Mouse (Mus musculus) myocyte (in vitro differentiated cells): ENCODE data around the gene Kng2. TPM values are rescaled to one million over a fixed set of nuclear protein-coding genes. Genes with fewer than 3 reads are reported as not detected.
"Not testable (repeated sequence)": the region's sequence is repeated elsewhere in the genome, so short reads cannot be mapped to it uniquely, and the experiment has no call there.

Source experiments
- H3K27me3 ChIP-seq: one replicate; pipeline ENCODE4 v1.6.1; 2011; ENCODE audit not compliant: control insufficient read depth, insufficient read depth, insufficient read length
- H3K36me3 ChIP-seq: one replicate; pipeline ENCODE4 v1.6.1; 2011; ENCODE audit not compliant: control insufficient read depth, insufficient read depth
- H3K4me2 ChIP-seq: one replicate; pipeline ENCODE4 v1.6.1; 2011; ENCODE audit warnings: low read depth, control low read depth
- H3K4me3 ChIP-seq: one replicate; pipeline ENCODE4 v1.5.1; 2011; ENCODE audit warnings: mild to moderate bottlenecking, control low read depth, moderate library complexity
- H3K79me2 ChIP-seq: one replicate; pipeline ENCODE4 v1.6.1; 2011; ENCODE audit not compliant: control insufficient read depth, insufficient read depth
- H3ac ChIP-seq: one replicate; pipeline ENCODE4 v1.6.1; 2011; ENCODE audit not compliant: control insufficient read depth, insufficient read length
- CEBPB ChIP-seq: IDR thresholded peaks from 2 replicates; pipeline ENCODE4 v1.6.1; 2011; ENCODE audit warnings: mild to moderate bottlenecking, moderate library complexity; ENCODE audit not compliant: poor library complexity, insufficient read depth, severe bottlenecking
- E2F4 ChIP-seq: IDR thresholded peaks from one replicate; pipeline ENCODE4 v1.6.1; 2011; ENCODE audit warnings: mild to moderate bottlenecking, control low read depth, moderate library complexity; ENCODE audit not compliant: insufficient read depth
- MAX ChIP-seq: IDR thresholded peaks from one replicate; pipeline ENCODE4 v1.6.1; 2011; ENCODE audit warnings: low read depth, mild to moderate bottlenecking, control low read depth
- MYOD1 ChIP-seq, 3 experiments: IDR thresholded peaks; one replicate each; pipeline ENCODE4 v1.6.1; 2011; ENCODE audit warnings: control low read depth in 2 of 3, low read depth in 2 of 3, mild to moderate bottlenecking in 2 of 3, moderate library complexity in 1 of 3; ENCODE audit not compliant: insufficient read length in 2 of 3, control insufficient read depth in 1 of 3
- MYOG ChIP-seq, 3 experiments: IDR thresholded peaks; one replicate each; pipeline ENCODE4 v1.6.1; 2011; ENCODE audit warnings: control low read depth in 2 of 3, low read depth in 2 of 3, mild to moderate bottlenecking in 2 of 3; ENCODE audit not compliant: insufficient read length in 2 of 3, control insufficient read depth in 1 of 3, insufficient read depth in 1 of 3
- POLR2A ChIP-seq: IDR thresholded peaks from one replicate; pipeline ENCODE4 v1.6.1; 2011; ENCODE audit warnings: low read depth, mild to moderate bottlenecking, control low read depth, moderate library complexity; ENCODE audit not compliant: insufficient read length
- POLR2AphosphoS2 ChIP-seq: IDR thresholded peaks from one replicate; pipeline ENCODE4 v1.6.1; 2011; ENCODE audit warnings: low read depth, control low read depth; ENCODE audit not compliant: insufficient read length
- REST ChIP-seq: IDR thresholded peaks from one replicate; pipeline ENCODE4 v1.6.1; 2011; ENCODE audit warnings: mild to moderate bottlenecking, control low read depth, moderate library complexity; ENCODE audit not compliant: insufficient read depth, insufficient read length
- SRF ChIP-seq: IDR thresholded peaks from one replicate; pipeline ENCODE4 v1.6.1; 2011; ENCODE audit warnings: low read depth; ENCODE audit not compliant: control insufficient read depth, insufficient read length
- TCF12 ChIP-seq: IDR thresholded peaks from one replicate; pipeline ENCODE4 v1.6.1; 2011; ENCODE audit warnings: mild to moderate bottlenecking, control low read depth; ENCODE audit not compliant: poor library complexity, insufficient read depth, severe bottlenecking
- TCF3 ChIP-seq: IDR thresholded peaks from one replicate; pipeline ENCODE4 v1.6.1; 2011; ENCODE audit warnings: low read depth, control low read depth; ENCODE audit not compliant: insufficient read length
- USF1 ChIP-seq: IDR thresholded peaks from one replicate; pipeline ENCODE4 v1.6.1; 2011; ENCODE audit warnings: low read depth, mild to moderate bottlenecking, control low read depth, moderate library complexity
- polyA plus RNA-seq: library from polyadenylated mRNA; unstranded; fragments of >200 nt; fragmentation: generic; extraction: Trizol; gene quantifications from one replicate; pipeline ENCODE4 v1.2.1, GENCODE M21; 2012; ENCODE audit warnings: missing spikeins

Gene Kng2
- polyA plus RNA-seq, 1 experiment: not detected

- no peak overlapping the region for H3ac ChIP-seq
- no peak overlapping the region for H3K4me3 ChIP-seq
- H3K36me3 ChIP-seq: no peaks in the 10 kb centered on the region
- no peaks in the 10 kb centered on the region for H3K27me3 ChIP-seq
- no peaks in the 10 kb centered on the region for H3K79me2 ChIP-seq
- TF ChIP-seq POLR2A (no peak), SRF (no peak), USF1 (no peak), POLR2AphosphoS2 (no peak), REST (no peak), TCF3 (no peak), CEBPB (no peak), MAX (no peak), MYOD1 (IDR thresholded peaks at IDR 0.05; ENCODE audit: control insufficient read depth in 1 of 3, insufficient read length in 2 of 3, low read depth in 2 of 3) (no peak), MYOG (IDR thresholded peaks at IDR 0.05; ENCODE audit: control insufficient read depth in 1 of 3, insufficient read depth in 1 of 3, insufficient read length in 2 of 3, low read depth in 2 of 3) (no peak), E2F4 (no peak), TCF12 (no peak)
- H3K4me2 ChIP-seq: no peak overlapping the region
Measured at GRCm38 (mm10) chr16:22953069-22953468, 76.2 kb downstream of the Kng2 start.

- no peaks in the 10 kb centered on the region for H3K79me2 ChIP-seq
- no peak for TF ChIP-seq TCF3
- no peak for TF ChIP-seq MYOD1 (IDR thresholded peaks at IDR 0.05; ENCODE audit: control insufficient read depth in 1 of 3, insufficient read length in 2 of 3, low read depth in 2 of 3)
- no peak for TF ChIP-seq POLR2A
- no peak for TF ChIP-seq TCF12
- no peak for TF ChIP-seq USF1
- no peak for TF ChIP-seq MAX
- TF ChIP-seq CEBPB: no peak
- no peak for TF ChIP-seq POLR2AphosphoS2
- no peak for TF ChIP-seq MYOG (IDR thresholded peaks at IDR 0.05; ENCODE audit: control insufficient read depth in 1 of 3, insufficient read depth in 1 of 3, insufficient read length in 2 of 3, low read depth in 2 of 3)
- TF ChIP-seq SRF: no peak
- no peak for TF ChIP-seq REST
- no peak for TF ChIP-seq E2F4
- no peak within 1 kb of the TSS for H3K4me3 ChIP-seq
- no peak within 1 kb of the TSS for H3K4me2 ChIP-seq
- no peaks in the 10 kb centered on the region for H3K27me3 ChIP-seq
- H3ac ChIP-seq: no peak within 1 kb of the TSS
- no peaks in the 10 kb centered on the region for H3K36me3 ChIP-seq
Measured at GRCm38 (mm10) chr16:22950840-22951395, 78.4 kb downstream of the Kng2 start, which contains the start of gene Hrg. Gene Hrg, plus strand, starts transcription at chr16:22951072.

- no peak overlapping the region for H3K4me3 ChIP-seq
- no peak overlapping the region for H3K4me2 ChIP-seq
- no peaks in the 10 kb centered on the region for H3K27me3 ChIP-seq
- TF ChIP-seq MAX: no peak
- TF ChIP-seq REST: no peak
- no peak for TF ChIP-seq TCF12
- TF ChIP-seq USF1: no peak
- TF ChIP-seq TCF3: no peak
- TF ChIP-seq MYOD1 (IDR thresholded peaks at IDR 0.05; ENCODE audit: control insufficient read depth in 1 of 3, insufficient read length in 2 of 3, low read depth in 2 of 3): no peak
- TF ChIP-seq CEBPB: no peak
- no peak for TF ChIP-seq MYOG (IDR thresholded peaks at IDR 0.05; ENCODE audit: control insufficient read depth in 1 of 3, insufficient read depth in 1 of 3, insufficient read length in 2 of 3, low read depth in 2 of 3)
- TF ChIP-seq POLR2A: no peak
- no peak for TF ChIP-seq POLR2AphosphoS2
- H3K79me2 ChIP-seq: no peaks in the 10 kb centered on the region
- H3K36me3 ChIP-seq: no peaks in the 10 kb centered on the region
- no peak overlapping the region for H3ac ChIP-seq
Measured at GRCm38 (mm10) chr16:22947371-22947770, 81.9 kb downstream of the Kng2 start.

GRCm38 (mm10) chr16:22941825-22942476 is 87.3 kb downstream of the Kng2 start:
- H3K79me2 ChIP-seq, H3K27me3 ChIP-seq, H3K4me3 ChIP-seq, H3ac ChIP-seq, H3K4me2 ChIP-seq, H3K36me3 ChIP-seq: not testable (repeated sequence)

- Histone ChIP-seq H3ac (no peak overlapping the region), H3K36me3 (no peaks in the 10 kb centered on the region), H3K4me2 (no peak overlapping the region), H3K4me3 (no peak overlapping the region), H3K27me3 (no peaks in the 10 kb centered on the region), H3K79me2 (no peaks in the 10 kb centered on the region)
- TF ChIP-seq TCF3 (no peak), MYOG (IDR thresholded peaks at IDR 0.05; ENCODE audit: control insufficient read depth in 1 of 3, insufficient read depth in 1 of 3, insufficient read length in 2 of 3, low read depth in 2 of 3) (no peak), REST (no peak)
Measured at GRCm38 (mm10) chr16:22939120-22939695, 90.1 kb downstream of the Kng2 start.
